Mouse (Mus musculus) forebrain, embryonic 14.5 days (tissue): ENCODE data around the gene Nme7. TPM values are rescaled to one million over a fixed set of nuclear protein-coding genes. Genes with fewer than 3 reads are reported as not detected.

Source experiments
- ATAC-seq: fragments of 200-750 bp; cut with Nextera tagmentation; 2 replicates; pipeline ENCODE4 v1.8.0; 2017; ENCODE audit warnings: mild to moderate bottlenecking, moderate library complexity
- DNase-seq: peaks from one replicate; pipeline ENCODE4 v3.0.0-alpha.2; 2015; ENCODE audit warnings: low spot score
- H3K27ac ChIP-seq: fragments of 300-500 bp; sonication (generic); 2 replicates; pipeline ENCODE4 v1.5.1; 2014; ENCODE audit warnings: low read depth, mild to moderate bottlenecking, control low read depth, low read length, moderate library complexity
- H3K27me3 ChIP-seq: fragments of 300-500 bp; sonication (generic); replicated peaks from 2 replicates; pipeline ENCODE4 v1.6.1; 2014; ENCODE audit warnings: low read length, control low read depth, mixed read lengths; ENCODE audit not compliant: control insufficient read depth, insufficient read depth
- H3K36me3 ChIP-seq: fragments of 300-500 bp; sonication (generic); 2 replicates; pipeline ENCODE4 v1.6.1; 2014; ENCODE audit warnings: low read length, control low read depth; ENCODE audit not compliant: control insufficient read depth, insufficient read depth
- H3K4me1 ChIP-seq: fragments of 300-500 bp; sonication (generic); 2 replicates; pipeline ENCODE4 v1.6.1; 2014; ENCODE audit warnings: antibody characterized with exemption, low read length, control low read depth; ENCODE audit not compliant: control insufficient read depth, insufficient read depth
- H3K4me2 ChIP-seq: fragments of 300-500 bp; sonication (generic); 2 replicates; pipeline ENCODE4 v1.6.1; 2014; ENCODE audit warnings: mild to moderate bottlenecking, control low read depth, low read length
- H3K4me3 ChIP-seq: fragments of 300-500 bp; sonication (generic); 2 replicates; pipeline ENCODE4 v1.5.1; 2014; ENCODE audit warnings: low read depth, low read length, control low read depth
- H3K9ac ChIP-seq: fragments of 300-500 bp; sonication (generic); 2 replicates; pipeline ENCODE4 v1.6.1; 2014; ENCODE audit warnings: mild to moderate bottlenecking, low read length, control low read depth, moderate library complexity
- H3K9me3 ChIP-seq: fragments of 300-500 bp; sonication (generic); replicated peaks from 2 replicates; pipeline ENCODE4 v1.6.1; 2016; ENCODE audit warnings: low read length, control low read depth, mixed read lengths; ENCODE audit not compliant: control insufficient read depth
- WGBS: fragments of 180-500 bp; shearing (Covaris S2); extraction: QIAGEN DNeasy Blood & Tissue Kit; methylation state at CpG from one replicate; pipeline ENCODE4 v1.1.7; 2014; 5-methylcytosine and 5-hydroxymethylcytosine counted together
- polyA plus RNA-seq: library from polyadenylated mRNA; unstranded; fragments of >200 nt; fragmentation: Nextera tagmentation; extraction: Ambion mirVana; gene quantifications from 2 replicates; pipeline ENCODE4 v1.2.1, GENCODE M21; 2014

Nme7 gene
- polyA plus RNA-seq, 1 experiment from 2014 or later, result 45.6 TPM

GRCm38 (mm10) chr1:164383621-164384020 lies 79.7 kb downstream of the Nme7 start:
- Histone ChIP-seq H3K4me3 (no peak overlapping the region), H3K9ac (no peak overlapping the region), H3K4me1 (no peaks in the 10 kb centered on the region), H3K4me2 (no peak overlapping the region), H3K36me3 (peaks cover 3% of the 10 kb centered on the region), H3K27ac (no peak overlapping the region), H3K9me3 (no peaks in the 10 kb centered on the region), H3K27me3 (no peaks in the 10 kb centered on the region)
- ATAC-seq, result no peak
- 94% methylated on average over 8 of the region's 8 CpGs for WGBS
- DNase-seq, result no peak

- H3K4me3 ChIP-seq, result no peak overlapping the region
- WGBS, result 92% methylated on average over 10 of the region's 10 CpGs
- DNase-seq, result no peak
- H3K4me1 ChIP-seq, result no peaks in the 10 kb centered on the region
- no peak overlapping the region for H3K27ac ChIP-seq
- H3K27me3 ChIP-seq, result no peaks in the 10 kb centered on the region
- no peak for ATAC-seq
- peaks cover 4% of the 10 kb centered on the region for H3K36me3 ChIP-seq
- no peak overlapping the region for H3K4me2 ChIP-seq
- no peaks in the 10 kb centered on the region for H3K9me3 ChIP-seq
- no peak overlapping the region for H3K9ac ChIP-seq
These were observed 80.4 kb downstream of the Nme7 start for GRCm38 (mm10) chr1:164384354-164384753.

GRCm38 (mm10) chr1:164384972-164385371 lies 81.1 kb downstream of the Nme7 start:
- DNase-seq (no peak), ATAC-seq (no peak)
- Histone ChIP-seq H3K27ac (no peak overlapping the region), H3K4me3 (no peak overlapping the region), H3K27me3 (no peaks in the 10 kb centered on the region), H3K9me3 (no peaks in the 10 kb centered on the region), H3K36me3 (peaks cover 4% of the 10 kb centered on the region), H3K4me1 (no peaks in the 10 kb centered on the region), H3K9ac (no peak overlapping the region), H3K4me2 (no peak overlapping the region)
- 92% methylated on average over 6 of the region's 6 CpGs for WGBS

DNA sequence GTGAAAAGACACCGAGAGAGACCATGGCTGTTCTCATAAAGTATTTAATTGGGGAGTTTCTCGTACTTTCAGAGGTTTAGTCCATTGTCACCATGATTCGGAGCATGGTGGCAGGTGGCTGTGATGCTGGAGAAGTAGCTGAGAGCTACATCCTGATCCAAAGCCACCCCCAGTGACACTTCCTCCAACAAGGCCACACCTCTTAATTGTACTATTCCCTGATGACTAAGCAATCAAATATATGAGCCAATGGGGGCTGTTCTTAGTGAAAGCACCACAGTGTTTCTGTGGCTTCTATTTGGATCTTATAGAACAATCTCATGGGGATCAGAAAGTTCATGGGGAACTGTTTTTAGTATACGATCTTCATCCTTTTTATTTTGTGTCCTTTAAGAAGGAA lies 85.8 kb downstream of the Nme7 start:
- ATAC-seq (no peak), DNase-seq (no peak)
- H3K36me3 ChIP-seq, result peaks cover 4% of the 10 kb centered on the region
- H3K27ac ChIP-seq, result no peak overlapping the region
- no peak overlapping the region for H3K4me3 ChIP-seq
- no peaks in the 10 kb centered on the region for H3K27me3 ChIP-seq
- no peak overlapping the region for H3K4me2 ChIP-seq
- H3K9me3 ChIP-seq, result no peaks in the 10 kb centered on the region
- no peak overlapping the region for H3K9ac ChIP-seq
- WGBS, result 90% methylated on average over 4 of the region's 4 CpGs
- H3K4me1 ChIP-seq, result peaks cover under 1% of the 10 kb centered on the region

GRCm38 (mm10) chr1:164392176-164392575 lies 88.3 kb downstream of the Nme7 start:
- DNase-seq, result peak; percentile 34
- H3K4me2 ChIP-seq, result no peak overlapping the region
- H3K4me3 ChIP-seq, result no peak overlapping the region
- H3K9ac ChIP-seq, result no peak overlapping the region
- H3K36me3 ChIP-seq, result peaks cover 4% of the 10 kb centered on the region
- WGBS, result 48% methylated on average over 3 of the region's 3 CpGs
- H3K27ac ChIP-seq, result no peak overlapping the region
- H3K4me1 ChIP-seq, result peaks cover 2% of the 10 kb centered on the region
- ATAC-seq, result peak; percentile 62; the same call in 1 of the 2 replicates
- H3K27me3 ChIP-seq, result no peaks in the 10 kb centered on the region
- no peaks in the 10 kb centered on the region for H3K9me3 ChIP-seq

DNA sequence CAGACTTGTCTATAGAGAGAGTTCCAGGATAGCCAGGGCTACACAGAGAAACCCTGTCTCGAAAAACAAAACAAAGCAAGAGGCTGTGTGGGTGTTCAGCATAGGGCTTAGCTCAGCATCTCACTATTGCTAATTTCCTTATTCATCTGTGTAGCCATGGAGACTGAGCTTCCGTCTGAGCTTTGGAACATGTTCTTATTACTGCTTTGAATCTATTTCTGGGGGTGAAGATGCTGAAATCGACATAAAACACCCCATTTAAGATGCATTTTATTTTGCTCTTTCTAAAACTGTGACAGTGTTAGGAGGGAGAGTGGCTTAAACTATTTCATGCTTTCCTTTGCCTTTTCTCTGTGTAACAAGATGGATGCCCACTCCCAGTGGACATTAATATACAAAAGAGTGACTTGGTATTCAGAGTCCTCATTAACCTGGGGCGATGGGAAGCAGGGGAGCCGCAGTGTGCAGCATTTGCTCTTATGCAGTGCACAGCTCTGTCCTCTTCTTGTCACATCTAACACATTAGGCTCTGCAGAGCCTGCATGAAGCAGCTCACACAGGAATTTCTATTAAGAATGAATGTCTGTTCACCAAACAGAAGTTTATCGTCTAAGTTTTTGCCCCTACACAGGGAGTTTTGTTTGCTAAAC lies 91.3 kb downstream of the Nme7 start:
- Histone ChIP-seq H3K27ac (peak overlapping the region; percentile 39; the same call in 1 of the 2 replicates), H3K4me1 (peaks cover 2% of the 10 kb centered on the region), H3K4me3 (no peak overlapping the region), H3K9ac (no peak overlapping the region), H3K36me3 (no peaks in the 10 kb centered on the region), H3K27me3 (no peaks in the 10 kb centered on the region), H3K4me2 (no peak overlapping the region), H3K9me3 (no peaks in the 10 kb centered on the region)
- ATAC-seq (peak; percentile 73; the same call in 1 of the 2 replicates), DNase-seq (peak; percentile 51)
- WGBS, result 25% methylated on average over 6 of the region's 6 CpGs

DNA sequence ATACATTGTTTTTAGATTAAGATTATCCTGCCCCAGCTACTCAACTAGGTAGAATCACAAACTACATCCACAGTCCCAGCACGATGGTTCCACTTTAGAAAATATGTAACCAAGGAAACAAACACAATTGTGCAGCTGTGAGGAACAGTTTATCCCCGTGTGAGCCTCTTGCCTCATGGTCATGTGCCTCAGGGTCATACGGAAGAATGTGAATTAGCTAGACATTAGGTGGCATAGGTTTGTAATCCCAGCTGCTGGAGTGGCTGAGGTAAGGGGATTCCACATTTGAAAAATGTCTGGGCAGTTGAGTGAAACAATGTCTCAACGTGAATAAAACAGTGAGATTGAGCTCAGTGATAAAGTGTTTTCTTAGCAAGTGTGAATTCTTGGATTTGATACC lies 93.8 kb downstream of the Nme7 start:
- no peaks in the 10 kb centered on the region for H3K27me3 ChIP-seq
- no peaks in the 10 kb centered on the region for H3K9me3 ChIP-seq
- ATAC-seq (no peak), DNase-seq (no peak)
- no peak overlapping the region for H3K27ac ChIP-seq
- H3K4me2 ChIP-seq, result no peak overlapping the region
- no peak overlapping the region for H3K9ac ChIP-seq
- H3K4me3 ChIP-seq, result no peak overlapping the region
- 52% methylated on average over 4 of the region's 4 CpGs for WGBS
- peaks cover 2% of the 10 kb centered on the region; the same call in 1 of the 2 replicates for H3K4me1 ChIP-seq
- H3K36me3 ChIP-seq, result no peaks in the 10 kb centered on the region

GRCm38 (mm10) chr1:164399578-164399977 lies 95.7 kb downstream of the Nme7 start:
- 95% methylated on average over 3 of the region's 3 CpGs for WGBS
- Histone ChIP-seq H3K4me3 (no peak overlapping the region), H3K27me3 (no peaks in the 10 kb centered on the region), H3K4me1 (peaks cover 2% of the 10 kb centered on the region; the same call in 1 of the 2 replicates), H3K9ac (no peak overlapping the region), H3K4me2 (no peak overlapping the region), H3K27ac (no peak overlapping the region), H3K36me3 (peaks cover 11% of the 10 kb centered on the region; the same call in 1 of the 2 replicates), H3K9me3 (no peaks in the 10 kb centered on the region)
- no peak for ATAC-seq
- no peak for DNase-seq

DNA sequence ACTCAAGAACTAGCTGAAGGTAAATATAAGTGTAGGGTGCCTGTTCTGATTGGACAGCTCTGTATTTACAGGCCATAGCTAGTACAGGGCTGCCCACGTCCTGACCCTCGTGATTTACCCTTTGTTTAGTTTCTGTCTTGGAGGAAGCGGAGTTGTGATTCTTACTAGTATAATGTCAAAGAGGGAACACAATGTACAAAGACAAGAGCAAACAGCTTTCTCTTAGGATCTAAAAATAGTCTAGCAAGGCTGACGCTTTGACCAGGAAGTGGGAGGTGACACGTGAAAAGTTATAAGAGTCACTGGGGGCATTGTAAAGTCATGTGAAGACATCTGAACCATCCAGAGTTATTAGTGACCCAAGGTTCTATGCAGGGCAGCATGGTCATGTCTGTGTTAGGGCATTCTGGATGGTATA lies 101.5 kb downstream of the Nme7 start:
- no peak overlapping the region for H3K27ac ChIP-seq
- H3K4me3 ChIP-seq, result no peak overlapping the region
- 85% methylated on average over 5 of the region's 5 CpGs for WGBS
- H3K27me3 ChIP-seq, result no peaks in the 10 kb centered on the region
- no peaks in the 10 kb centered on the region for H3K9me3 ChIP-seq
- H3K4me1 ChIP-seq, result 0 out of 2 replicates have a peak, but pooled peaks cover 3% of the 10 kb centered on the region
- H3K36me3 ChIP-seq, result peaks cover 11% of the 10 kb centered on the region; the same call in 1 of the 2 replicates
- DNase-seq (no peak), ATAC-seq (no peak)
- no peak overlapping the region for H3K4me2 ChIP-seq
- no peak overlapping the region for H3K9ac ChIP-seq
